Mouse (Mus musculus): ENCODE measurements at regions not wholly inside any gene's neighbourhood (a gene's known extent, or its start where the extent isn't known, plus 50 kb on each side); places are given as distances from the start of the nearest gene placed in this dataset.

GRCm38 (mm10) chr1:41897768-41898330, 797.7 kb upstream of the Pou3f3 start:
- Histone ChIP-seq H3K36me3 (ENCODE audit: control insufficient read depth, insufficient read depth, low read length) (no peaks in the 10 kb centered on the region), H3K4me2 (ENCODE audit: low read length) (no peak overlapping the region), H3K27ac (replicated peaks in 1 of 2; ENCODE audit: control insufficient read depth in 1 of 2, insufficient read depth in 1 of 2, low read depth in 2 of 2, low read length in 2 of 2) (no peak overlapping the region), H3K9me3 (ENCODE audit: control insufficient read depth, low read length) (no peaks in the 10 kb centered on the region), H3K4me1 (ENCODE audit: control insufficient read depth in 2 of 2, insufficient read depth in 2 of 2, low read length in 2 of 2) (no peaks in the 10 kb centered on the region), H3K27me3 (ENCODE audit: control insufficient read depth, insufficient read depth, low read length) (no peaks in the 10 kb centered on the region), H3K9ac (ENCODE audit: low read length) (no peak overlapping the region), H3K4me3 (ENCODE audit: control insufficient read depth in 1 of 2, insufficient read depth in 1 of 2, low read depth in 1 of 2, low read length in 2 of 2) (no peak overlapping the region)
- WGBS: 72% methylated on average over 4 of the region's 4 CpGs
- no peak for ATAC-seq (ENCODE audit: insufficient number of reproducible peaks, insufficient read depth, low FRiP score, low read depth)

GRCm38 (mm10) chr1:41900370-41900769, 795.2 kb upstream of the Pou3f3 start:
- Histone ChIP-seq H3K9me3 (ENCODE audit: control insufficient read depth, low read length) (no peaks in the 10 kb centered on the region), H3K36me3 (ENCODE audit: control insufficient read depth, insufficient read depth, low read length) (no peaks in the 10 kb centered on the region), H3K4me3 (ENCODE audit: control insufficient read depth in 1 of 2, insufficient read depth in 1 of 2, low read depth in 1 of 2, low read length in 2 of 2) (no peak overlapping the region), H3K4me1 (ENCODE audit: control insufficient read depth in 2 of 2, insufficient read depth in 2 of 2, low read length in 2 of 2) (no peaks in the 10 kb centered on the region), H3K9ac (ENCODE audit: low read length) (no peak overlapping the region), H3K4me2 (ENCODE audit: low read length) (no peak overlapping the region), H3K27ac (replicated peaks in 1 of 2; ENCODE audit: control insufficient read depth in 1 of 2, insufficient read depth in 1 of 2, low read depth in 2 of 2, low read length in 2 of 2) (no peak overlapping the region), H3K27me3 (ENCODE audit: control insufficient read depth, insufficient read depth, low read length) (no peaks in the 10 kb centered on the region)
- 73% methylated on average over 6 of the region's 6 CpGs for WGBS
- no peak for ATAC-seq (ENCODE audit: insufficient number of reproducible peaks, insufficient read depth, low FRiP score, low read depth)

GRCm38 (mm10) chr1:41905971-41906370, 789.6 kb upstream of the Pou3f3 start:
- H3K9ac ChIP-seq (ENCODE audit: low read length): no peak overlapping the region
- WGBS: 79% methylated on average over 5 of the region's 5 CpGs

DNA sequence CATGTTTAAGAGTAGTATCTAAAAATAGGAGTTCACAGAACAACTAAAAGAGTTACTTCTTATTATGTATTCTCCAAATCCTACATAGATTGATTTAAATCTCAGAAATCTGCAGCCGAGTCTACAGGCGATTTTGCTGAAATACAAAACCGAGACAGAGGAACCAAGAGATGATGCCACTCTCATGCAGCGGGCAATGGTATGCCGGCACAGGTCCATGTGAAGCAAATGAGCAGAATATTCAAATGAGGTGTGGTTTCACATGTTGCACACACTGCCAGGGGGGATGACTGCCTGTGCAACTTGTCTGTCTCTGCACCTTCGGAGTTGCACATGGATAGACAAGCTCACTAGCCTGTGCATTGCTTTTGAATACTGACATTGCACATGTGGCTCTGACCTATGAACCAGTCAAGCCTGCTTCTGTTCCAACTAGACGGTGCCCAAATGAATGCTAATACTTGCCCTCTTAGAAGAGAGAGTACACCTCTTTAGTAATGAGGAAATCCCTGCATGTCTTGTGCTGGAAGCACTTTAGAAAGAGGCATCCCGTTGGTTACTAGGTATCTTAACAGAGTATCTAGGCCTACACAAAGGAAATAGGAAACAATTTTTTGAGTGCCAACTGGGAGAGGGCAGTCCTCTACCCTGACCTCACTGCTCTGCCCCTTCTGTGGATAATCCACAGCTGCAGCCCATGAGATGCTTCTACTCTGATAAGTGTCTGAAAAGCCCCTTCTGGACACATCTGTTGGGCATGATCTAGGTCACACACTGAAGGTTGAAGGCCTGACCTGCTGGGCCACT, 787.4 kb upstream of the Pou3f3 start:
- Histone ChIP-seq H3K4me1 (ENCODE audit: control insufficient read depth in 2 of 2, insufficient read depth in 2 of 2, low read length in 2 of 2) (no peaks in the 10 kb centered on the region), H3K27ac (replicated peaks in 1 of 2; ENCODE audit: control insufficient read depth in 1 of 2, insufficient read depth in 1 of 2, low read depth in 2 of 2, low read length in 2 of 2) (no peak overlapping the region), H3K4me3 (ENCODE audit: control insufficient read depth in 1 of 2, insufficient read depth in 1 of 2, low read depth in 1 of 2, low read length in 2 of 2) (no peak overlapping the region), H3K36me3 (ENCODE audit: control insufficient read depth, insufficient read depth, low read length) (no peaks in the 10 kb centered on the region), H3K4me2 (ENCODE audit: low read length) (no peak overlapping the region), H3K9ac (ENCODE audit: low read length) (no peak overlapping the region), H3K9me3 (ENCODE audit: control insufficient read depth, low read length) (no peaks in the 10 kb centered on the region), H3K27me3 (ENCODE audit: control insufficient read depth, insufficient read depth, low read length) (no peaks in the 10 kb centered on the region)
- WGBS: 86% methylated on average over 8 of the region's 8 CpGs
- no peak for ATAC-seq (ENCODE audit: insufficient number of reproducible peaks, insufficient read depth, low FRiP score, low read depth)

More at GRCm38 (mm10) chr1:41905971-41906370, 789.6 kb upstream of the Pou3f3 start:
- ATAC-seq (ENCODE audit: insufficient number of reproducible peaks, insufficient read depth, low FRiP score, low read depth): no peak
- H3K36me3 ChIP-seq (ENCODE audit: control insufficient read depth, insufficient read depth, low read length): no peaks in the 10 kb centered on the region
- no peak overlapping the region for H3K27ac ChIP-seq (replicated peaks in 1 of 2; ENCODE audit: control insufficient read depth in 1 of 2, insufficient read depth in 1 of 2, low read depth in 2 of 2, low read length in 2 of 2)
- no peaks in the 10 kb centered on the region for H3K27me3 ChIP-seq (ENCODE audit: control insufficient read depth, insufficient read depth, low read length)
- H3K4me3 ChIP-seq (ENCODE audit: control insufficient read depth in 1 of 2, insufficient read depth in 1 of 2, low read depth in 1 of 2, low read length in 2 of 2): no peak overlapping the region
- H3K9me3 ChIP-seq (ENCODE audit: control insufficient read depth, low read length): no peaks in the 10 kb centered on the region
- H3K4me1 ChIP-seq (ENCODE audit: control insufficient read depth in 2 of 2, insufficient read depth in 2 of 2, low read length in 2 of 2): no peaks in the 10 kb centered on the region
- H3K4me2 ChIP-seq (ENCODE audit: low read length): no peak overlapping the region

- H3K4me2 ChIP-seq (ENCODE audit: low read length): no peak overlapping the region
- 83% methylated on average over 5 of the region's 5 CpGs for WGBS
- no peaks in the 10 kb centered on the region for H3K36me3 ChIP-seq (ENCODE audit: control insufficient read depth, insufficient read depth, low read length)
- no peaks in the 10 kb centered on the region for H3K27me3 ChIP-seq (ENCODE audit: control insufficient read depth, insufficient read depth, low read length)
- H3K4me1 ChIP-seq (ENCODE audit: control insufficient read depth in 2 of 2, insufficient read depth in 2 of 2, low read length in 2 of 2): no peaks in the 10 kb centered on the region
- ATAC-seq (ENCODE audit: insufficient number of reproducible peaks, insufficient read depth, low FRiP score, low read depth): no peak
- no peaks in the 10 kb centered on the region for H3K9me3 ChIP-seq (ENCODE audit: control insufficient read depth, low read length)
- H3K9ac ChIP-seq (ENCODE audit: low read length): no peak overlapping the region
- H3K4me3 ChIP-seq (ENCODE audit: control insufficient read depth in 1 of 2, insufficient read depth in 1 of 2, low read depth in 1 of 2, low read length in 2 of 2): no peak overlapping the region
- no peak overlapping the region for H3K27ac ChIP-seq (replicated peaks in 1 of 2; ENCODE audit: control insufficient read depth in 1 of 2, insufficient read depth in 1 of 2, low read depth in 2 of 2, low read length in 2 of 2)
Measured at GRCm38 (mm10) chr1:41908808-41909110, 786.8 kb upstream of the Pou3f3 start.

DNA sequence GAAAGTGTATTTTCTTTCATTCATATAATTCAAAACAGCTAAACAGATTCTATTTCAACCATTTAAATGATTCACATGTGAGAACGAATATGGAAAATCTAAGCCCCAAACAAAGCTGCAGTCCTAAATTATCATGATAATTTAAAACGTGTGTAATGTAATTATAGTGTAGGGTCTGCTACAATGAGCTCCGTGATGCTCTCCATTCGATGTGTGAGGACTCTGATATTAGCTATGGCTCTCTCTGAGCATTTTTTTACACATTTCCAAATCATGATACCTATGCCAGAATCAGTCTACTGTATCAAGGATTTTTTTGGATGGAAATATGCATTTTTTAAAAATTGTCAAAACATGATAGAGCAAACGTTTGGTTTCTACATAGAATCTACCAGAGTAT, 785.8 kb upstream of the Pou3f3 start:
- WGBS: 74% methylated on average over 5 of the region's 5 CpGs
- Histone ChIP-seq H3K27me3 (ENCODE audit: control insufficient read depth, insufficient read depth, low read length) (no peaks in the 10 kb centered on the region), H3K9ac (ENCODE audit: low read length) (no peak overlapping the region), H3K4me2 (ENCODE audit: low read length) (no peak overlapping the region), H3K9me3 (ENCODE audit: control insufficient read depth, low read length) (no peaks in the 10 kb centered on the region), H3K36me3 (ENCODE audit: control insufficient read depth, insufficient read depth, low read length) (no peaks in the 10 kb centered on the region), H3K4me1 (ENCODE audit: control insufficient read depth in 2 of 2, insufficient read depth in 2 of 2, low read length in 2 of 2) (no peaks in the 10 kb centered on the region), H3K27ac (replicated peaks in 1 of 2; ENCODE audit: control insufficient read depth in 1 of 2, insufficient read depth in 1 of 2, low read depth in 2 of 2, low read length in 2 of 2) (no peak overlapping the region), H3K4me3 (ENCODE audit: control insufficient read depth in 1 of 2, insufficient read depth in 1 of 2, low read depth in 1 of 2, low read length in 2 of 2) (no peak overlapping the region)
- no peak for ATAC-seq (ENCODE audit: insufficient number of reproducible peaks, insufficient read depth, low FRiP score, low read depth)

DNA sequence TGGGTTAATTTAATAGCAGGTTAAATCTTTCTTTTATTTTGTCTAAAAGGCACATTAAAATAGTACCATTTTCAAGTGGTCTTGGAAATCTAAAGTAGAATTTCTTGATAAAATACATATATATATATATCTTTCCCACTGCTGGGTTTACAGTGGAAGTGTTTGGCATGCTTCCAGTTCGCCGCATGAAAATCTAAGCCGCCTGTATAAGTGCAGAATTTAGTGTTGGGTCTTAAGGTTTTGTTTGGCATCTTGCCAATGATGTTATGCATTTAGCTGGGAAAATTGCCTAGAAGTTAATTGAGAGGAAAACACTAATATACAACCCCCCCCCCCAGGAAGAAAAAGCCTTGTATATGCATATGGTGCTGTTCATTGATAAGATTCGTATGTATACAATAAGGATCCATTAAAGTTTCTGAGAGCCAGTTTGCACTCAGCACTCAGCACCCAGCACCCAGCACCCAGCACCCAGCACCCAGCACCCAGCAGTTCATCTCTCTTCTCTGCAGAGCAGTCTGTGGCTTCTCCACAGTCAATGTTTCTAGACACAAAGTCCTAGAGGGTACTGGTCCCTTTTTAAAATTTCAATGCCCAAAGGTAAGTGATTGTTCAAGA, 778.7 kb upstream of the Pou3f3 start:
- ATAC-seq (ENCODE audit: insufficient number of reproducible peaks, insufficient read depth, low FRiP score, low read depth): no peak
- Histone ChIP-seq H3K9me3 (ENCODE audit: control insufficient read depth, low read length) (no peaks in the 10 kb centered on the region), H3K4me2 (ENCODE audit: low read length) (no peak overlapping the region), H3K27me3 (ENCODE audit: control insufficient read depth, insufficient read depth, low read length) (no peaks in the 10 kb centered on the region), H3K36me3 (ENCODE audit: control insufficient read depth, insufficient read depth, low read length) (no peaks in the 10 kb centered on the region), H3K9ac (ENCODE audit: low read length) (no peak overlapping the region), H3K27ac (replicated peaks in 1 of 2; ENCODE audit: control insufficient read depth in 1 of 2, insufficient read depth in 1 of 2, low read depth in 2 of 2, low read length in 2 of 2) (no peak overlapping the region), H3K4me1 (ENCODE audit: control insufficient read depth in 2 of 2, insufficient read depth in 2 of 2, low read length in 2 of 2) (no peaks in the 10 kb centered on the region; a peak in 1 of 4 replicates), H3K4me3 (ENCODE audit: control insufficient read depth in 1 of 2, insufficient read depth in 1 of 2, low read depth in 1 of 2, low read length in 2 of 2) (no peak overlapping the region)
- 66% methylated on average over 4 of the region's 4 CpGs for WGBS

Measured in heart, embryonic 14.5 days (tissue).